Mouse (Mus musculus) stomach, embryonic 14.5 days (tissue): Measurements from ENCODE around the gene Ramp1. TPM values are rescaled to one million over a fixed set of nuclear protein-coding genes. Genes with fewer than 3 reads are reported as not detected.

Experiments used
- ATAC-seq: fragments of 200-750 bp; cut with Nextera tagmentation; 2 replicates; pipeline ENCODE4 v1.8.0; 2017; ENCODE audit warnings: low read depth, moderate TSS enrichment; ENCODE audit not compliant: insufficient number of reproducible peaks, insufficient read depth, low FRiP score
- H3K27ac ChIP-seq: fragments of 300-500 bp; sonication (generic); 2 replicates; pipeline ENCODE4 v1.5.1; 2014; ENCODE audit warnings: mild to moderate bottlenecking, low read length, moderate library complexity, mixed read lengths
- H3K27me3 ChIP-seq: fragments of 300-500 bp; sonication (generic); 2 replicates; pipeline ENCODE4 v1.6.1; 2014; ENCODE audit warnings: low read length, control low read depth, mixed read lengths; ENCODE audit not compliant: control insufficient read depth, insufficient read depth
- H3K36me3 ChIP-seq: fragments of 300-500 bp; sonication (generic); 2 replicates; pipeline ENCODE4 v1.6.1; 2014; ENCODE audit warnings: mild to moderate bottlenecking, control low read depth, low read length, moderate library complexity, mixed read lengths; ENCODE audit not compliant: control insufficient read depth, insufficient read depth
- H3K4me1 ChIP-seq: fragments of 300-500 bp; sonication (generic); 2 replicates; pipeline ENCODE4 v1.6.1; 2014; ENCODE audit warnings: low read length, control low read depth, mixed read lengths; ENCODE audit not compliant: control insufficient read depth, insufficient read depth
- H3K4me2 ChIP-seq: fragments of 300-500 bp; sonication (generic); replicated peaks from 2 replicates; pipeline ENCODE4 v1.6.1; 2014; ENCODE audit warnings: low read depth, low read length, control low read depth
- H3K4me3 ChIP-seq: fragments of 300-500 bp; sonication (generic); 2 replicates; pipeline ENCODE4 v1.5.1; 2014; ENCODE audit warnings: low read depth, low read length, control low read depth
- H3K9ac ChIP-seq: fragments of 300-500 bp; sonication (generic); replicated peaks from 2 replicates; pipeline ENCODE4 v1.6.1; 2014; ENCODE audit warnings: low read depth, mild to moderate bottlenecking, control low read depth, low read length, moderate library complexity, mixed read lengths
- H3K9me3 ChIP-seq: fragments of 300-500 bp; sonication (generic); 2 replicates; pipeline ENCODE4 v1.6.1; 2016; ENCODE audit warnings: low read depth, low read length, control low read depth; ENCODE audit not compliant: control insufficient read depth
- WGBS: fragments of 180-500 bp; shearing (Covaris S2); extraction: QIAGEN DNeasy Blood & Tissue Kit; methylation state at CpG from one replicate; pipeline ENCODE4 v1.1.7; 2014; 5-methylcytosine and 5-hydroxymethylcytosine counted together
- polyA plus RNA-seq: library from polyadenylated mRNA; unstranded; fragments of >200 nt; fragmentation: Nextera tagmentation; extraction: Ambion mirVana; gene quantifications from 2 replicates; pipeline ENCODE4 v1.2.1, GENCODE M21; 2014

Gene Ramp1
- polyA plus RNA-seq, 1 experiment from 2014 or later = 4.6 TPM

DNA sequence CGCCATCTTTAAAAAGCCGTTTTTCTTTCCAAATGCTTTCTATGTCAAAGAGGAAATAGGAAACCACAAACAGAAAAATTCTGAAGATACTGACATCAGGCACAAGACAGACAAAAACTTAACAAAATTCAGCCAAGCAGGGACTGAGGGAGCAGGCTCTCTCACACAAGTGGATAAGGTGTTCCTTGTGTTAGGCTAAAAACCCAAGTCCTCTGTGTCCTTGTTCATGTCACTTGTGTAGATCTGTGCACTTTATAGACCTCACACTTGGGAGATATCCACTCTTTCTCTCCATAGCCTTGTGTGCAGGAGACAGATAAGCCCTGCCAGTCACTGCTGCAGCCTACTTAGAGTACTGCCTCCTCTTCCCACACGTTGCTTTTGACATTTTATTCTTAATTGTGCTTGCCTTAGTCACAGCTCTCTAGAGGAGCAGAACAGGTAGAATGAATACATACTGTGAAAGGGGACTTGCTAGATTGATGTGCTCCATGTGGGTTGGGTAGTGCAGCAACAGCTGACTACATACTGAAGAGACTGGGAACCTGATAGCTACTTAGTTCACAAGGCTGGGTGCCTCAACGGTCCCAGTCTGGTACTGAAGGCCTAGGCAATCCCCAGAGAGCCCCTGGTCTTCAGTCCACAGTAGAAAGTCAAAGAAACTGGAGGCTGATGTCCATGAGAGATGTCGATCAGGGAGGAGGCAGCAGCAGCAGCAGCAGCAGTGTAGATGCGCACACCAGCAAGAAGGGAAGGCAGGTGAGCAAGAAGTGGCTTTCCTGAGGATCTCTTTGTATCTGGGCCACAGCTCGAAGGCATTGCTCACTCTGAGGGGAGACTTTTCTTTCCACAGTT lies 8.4 kb downstream of the Ramp1 start:
- no peaks in the 10 kb centered on the region for H3K36me3 ChIP-seq
- H3K27me3 ChIP-seq = no peaks in the 10 kb centered on the region
- H3K4me3 ChIP-seq = no peak overlapping the region
- no peak overlapping the region for H3K9ac ChIP-seq
- ATAC-seq = no peak
- H3K4me2 ChIP-seq = no peak overlapping the region
- H3K9me3 ChIP-seq = no peaks in the 10 kb centered on the region
- 81% methylated on average over 7 of the region's 7 CpGs for WGBS
- H3K27ac ChIP-seq = no peak overlapping the region
- no peaks in the 10 kb centered on the region for H3K4me1 ChIP-seq

GRCm38 (mm10) chr1:91188851-91189460 lies 9.3 kb downstream of the Ramp1 start:
- no peak overlapping the region for H3K9ac ChIP-seq
- H3K36me3 ChIP-seq = no peaks in the 10 kb centered on the region
- H3K27me3 ChIP-seq = no peaks in the 10 kb centered on the region
- ATAC-seq = no peak
- H3K4me2 ChIP-seq = no peak overlapping the region
- no peak overlapping the region for H3K4me3 ChIP-seq
- no peak overlapping the region for H3K27ac ChIP-seq
- no peaks in the 10 kb centered on the region for H3K4me1 ChIP-seq
- H3K9me3 ChIP-seq = no peaks in the 10 kb centered on the region
- 84% methylated on average over 10 of the region's 10 CpGs for WGBS

DNA sequence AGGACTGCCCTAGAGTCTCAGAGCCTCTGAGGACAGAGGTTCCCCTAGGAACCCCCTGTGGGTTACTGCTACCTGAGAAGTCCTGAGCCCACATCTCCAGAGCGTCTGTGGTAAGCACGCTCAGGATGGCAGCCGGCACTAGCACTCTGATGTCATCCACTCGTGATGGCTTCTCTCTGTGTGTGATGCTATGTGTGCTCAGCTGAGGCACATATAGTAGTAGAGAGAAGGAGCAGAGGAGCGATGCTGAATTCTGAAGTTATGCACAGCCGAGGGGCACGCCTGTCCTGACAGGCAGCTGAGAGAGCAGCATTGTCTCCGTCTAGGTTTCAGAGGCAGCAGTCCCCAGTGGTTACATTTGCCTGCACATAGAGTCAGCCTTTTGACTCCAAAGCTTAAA lies 12.6 kb downstream of the Ramp1 start:
- WGBS = 66% methylated on average over 8 of the region's 8 CpGs
- no peak overlapping the region for H3K27ac ChIP-seq
- no peak overlapping the region for H3K9ac ChIP-seq
- H3K27me3 ChIP-seq = no peaks in the 10 kb centered on the region
- H3K4me1 ChIP-seq = no peaks in the 10 kb centered on the region
- no peak overlapping the region for H3K4me3 ChIP-seq
- H3K9me3 ChIP-seq = no peaks in the 10 kb centered on the region
- H3K4me2 ChIP-seq = no peak overlapping the region
- H3K36me3 ChIP-seq = no peaks in the 10 kb centered on the region
- no peak for ATAC-seq

DNA sequence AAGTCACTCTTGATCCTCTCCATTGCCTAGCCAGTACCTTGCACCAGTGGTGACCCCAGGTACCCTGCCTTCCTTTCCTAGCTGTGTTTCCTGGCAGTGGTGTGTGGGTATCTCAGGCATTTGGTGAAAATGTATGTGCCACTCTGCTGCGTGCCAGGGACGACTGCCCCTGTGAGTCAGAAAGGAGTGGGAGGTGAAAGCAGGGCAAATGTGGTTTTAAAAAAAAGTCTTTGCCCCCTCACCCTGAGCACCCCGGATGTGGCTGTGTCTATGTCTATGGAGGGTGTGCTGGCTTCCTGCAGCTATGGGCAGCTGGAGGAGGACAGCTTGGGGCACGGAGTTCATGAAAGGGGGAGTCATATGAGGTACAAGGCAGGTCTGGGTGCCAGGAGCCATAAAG lies 13.6 kb downstream of the Ramp1 start:
- no peak for ATAC-seq
- Histone ChIP-seq H3K27me3 (no peaks in the 10 kb centered on the region), H3K4me3 (no peak overlapping the region), H3K9me3 (no peaks in the 10 kb centered on the region), H3K4me1 (no peaks in the 10 kb centered on the region), H3K27ac (no peak overlapping the region), H3K9ac (no peak overlapping the region), H3K36me3 (no peaks in the 10 kb centered on the region), H3K4me2 (no peak overlapping the region)
- WGBS = 82% methylated on average over 4 of the region's 4 CpGs

GRCm38 (mm10) chr1:91193680-91194079 lies 14.1 kb downstream of the Ramp1 start:
- no peak overlapping the region for H3K4me3 ChIP-seq
- H3K4me2 ChIP-seq = no peak overlapping the region
- no peak for ATAC-seq
- no peak overlapping the region for H3K27ac ChIP-seq
- no peaks in the 10 kb centered on the region for H3K27me3 ChIP-seq
- no peak overlapping the region for H3K9ac ChIP-seq
- H3K36me3 ChIP-seq = no peaks in the 10 kb centered on the region
- no peaks in the 10 kb centered on the region for H3K9me3 ChIP-seq
- H3K4me1 ChIP-seq = no peaks in the 10 kb centered on the region
- WGBS = 83% methylated on average over 4 of the region's 4 CpGs

- Histone ChIP-seq H3K4me3 (no peak overlapping the region), H3K4me2 (no peak overlapping the region), H3K9ac (no peak overlapping the region), H3K4me1 (no peaks in the 10 kb centered on the region; the same call in 1 of the 2 replicates), H3K27ac (no peak overlapping the region), H3K9me3 (no peaks in the 10 kb centered on the region), H3K27me3 (no peaks in the 10 kb centered on the region), H3K36me3 (no peaks in the 10 kb centered on the region)
- WGBS = 90% methylated on average over 10 of the region's 10 CpGs
- ATAC-seq = no peak
These were observed 20.2 kb downstream of the Ramp1 start for GRCm38 (mm10) chr1:91199793-91200192.

- Histone ChIP-seq H3K27me3 (no peaks in the 10 kb centered on the region), H3K4me2 (no peak overlapping the region), H3K36me3 (no peaks in the 10 kb centered on the region), H3K4me1 (no peaks in the 10 kb centered on the region; the same call in 1 of the 2 replicates), H3K4me3 (no peak overlapping the region), H3K9ac (no peak overlapping the region), H3K9me3 (no peaks in the 10 kb centered on the region), H3K27ac (no peak overlapping the region)
- WGBS = 67% methylated on average over 3 of the region's 3 CpGs
- ATAC-seq = no peak
These were observed 21.5 kb downstream of the Ramp1 start for GRCm38 (mm10) chr1:91201122-91201521.

- no peak overlapping the region for H3K4me2 ChIP-seq
- no peaks in the 10 kb centered on the region for H3K27me3 ChIP-seq
- no peak overlapping the region for H3K9ac ChIP-seq
- no peaks in the 10 kb centered on the region for H3K36me3 ChIP-seq
- 78% methylated on average over 5 of the region's 5 CpGs for WGBS
- no peak for ATAC-seq
- H3K4me1 ChIP-seq = no peaks in the 10 kb centered on the region; the same call in 1 of the 2 replicates
- H3K9me3 ChIP-seq = no peaks in the 10 kb centered on the region
- H3K4me3 ChIP-seq = no peak overlapping the region
- no peak overlapping the region for H3K27ac ChIP-seq
These were observed 24.7 kb downstream of the Ramp1 start for GRCm38 (mm10) chr1:91204221-91204765.
